Mouse (Mus musculus) lung, postnatal 0 days (tissue): ENCODE results near the gene Fhad1.

Experiments
- CTCF ChIP-seq: IDR thresholded peaks from 2 replicates; pipeline ENCODE4 v1.5.1; 2016; ENCODE audit warnings: antibody characterized with exemption, mild to moderate bottlenecking
- EP300 ChIP-seq: IDR thresholded peaks from 2 replicates; pipeline ENCODE4 v1.6.1; 2016; ENCODE audit warnings: antibody characterized with exemption, mild to moderate bottlenecking, control low read depth

DNA sequence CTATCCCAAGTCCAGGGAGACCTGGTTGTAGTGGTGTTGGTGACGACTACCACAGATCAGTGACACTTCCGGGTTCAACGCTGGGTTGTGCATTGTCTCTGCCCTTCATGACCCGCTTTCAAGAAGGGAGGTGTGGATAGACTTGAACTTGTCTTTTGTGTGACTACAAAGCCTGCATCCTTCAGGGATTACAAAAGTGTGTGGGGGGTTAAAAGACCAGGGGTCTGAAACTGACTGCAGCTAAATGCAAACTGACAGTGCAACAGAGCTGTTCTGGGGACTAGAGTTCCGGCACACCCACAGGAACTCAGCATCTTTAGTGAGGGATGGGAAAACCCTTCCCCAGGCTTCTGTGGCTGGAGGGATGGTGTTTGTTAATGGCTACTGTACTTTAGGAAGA lies 83.4 kb downstream of the Fhad1 start:
- TF ChIP-seq CTCF (no peak), EP300 (no peak)
